Mouse (Mus musculus) MEL (cell line): ENCODE measurements around the gene Tyw3. TPM values are rescaled to one million over a fixed set of nuclear protein-coding genes. Genes with fewer than 3 reads are reported as not detected.

Experiments used
- DNase-seq: peaks from one replicate; pipeline ENCODE4 v3.0.0; 2011; ENCODE audit warnings: low read depth, low spot score
- H3K27ac ChIP-seq: 2 replicates; pipeline ENCODE4 v1.5.1; 2012; ENCODE audit warnings: low read depth, mild to moderate bottlenecking, control low read depth, low read length, moderate library complexity; ENCODE audit not compliant: control insufficient read depth
- H3K27me3 ChIP-seq, 2 experiments: fragments of 150-350 bp in 1 of 2; sonication (generic) in 1 of 2; 2 replicates each; pipeline ENCODE4 v1.6.1; 2012; ENCODE audit warnings: low read length in 2 of 2, mild to moderate bottlenecking in 2 of 2, improper control_type of control experiment in 1 of 2, moderate library complexity in 1 of 2; ENCODE audit not compliant: insufficient read depth in 2 of 2, control insufficient read depth in 1 of 2
- H3K36me3 ChIP-seq, 2 experiments: 2 replicates each; pipeline ENCODE4 v1.6.1; 2012 to 2014; ENCODE audit warnings: low read length in 2 of 2, improper control_type of control experiment in 1 of 2, inconsistent platforms in 1 of 2, mild to moderate bottlenecking in 1 of 2; ENCODE audit not compliant: insufficient read depth in 2 of 2, control insufficient read depth in 1 of 2
- H3K4me1 ChIP-seq, 2 experiments: fragments of 150-350 bp in 1 of 2; sonication (generic) in 1 of 2; 2 replicates each; pipeline ENCODE4 v1.6.1; 2012; ENCODE audit warnings: low read length in 2 of 2, improper control_type of control experiment in 1 of 2, mild to moderate bottlenecking in 1 of 2; ENCODE audit not compliant: insufficient read depth in 2 of 2, control insufficient read depth in 1 of 2
- H3K4me3 ChIP-seq, 2 experiments: fragments of 150-350 bp in 1 of 2; sonication (generic) in 1 of 2; 2 replicates each; pipeline ENCODE4 v1.5.1; 2012; ENCODE audit warnings: low read depth in 2 of 2, low read length in 2 of 2, mild to moderate bottlenecking in 2 of 2, moderate library complexity in 2 of 2, control low read depth in 1 of 2, improper control_type of control experiment in 1 of 2; ENCODE audit not compliant: control insufficient read depth in 1 of 2, insufficient read depth in 1 of 2
- H3K79me2 ChIP-seq: 2 replicates; pipeline ENCODE4 v1.6.1; 2012; ENCODE audit warnings: mild to moderate bottlenecking, low read length, moderate library complexity; ENCODE audit not compliant: control insufficient read depth, poor library complexity, insufficient read depth
- H3K9ac ChIP-seq: 2 replicates; pipeline ENCODE4 v1.6.1; 2012; ENCODE audit warnings: low read depth, mild to moderate bottlenecking, control low read depth, low read length, moderate library complexity; ENCODE audit not compliant: control insufficient read depth, poor library complexity, severe bottlenecking
- H3K9me3 ChIP-seq: fragments of 150-350 bp; sonication (generic); replicated peaks from 2 replicates; pipeline ENCODE4 v1.6.1; 2012; ENCODE audit warnings: mild to moderate bottlenecking, low read length, improper control_type of control experiment, moderate library complexity; ENCODE audit not compliant: insufficient read depth
- CHD1 ChIP-seq: IDR thresholded peaks from 2 replicates; pipeline ENCODE4 v1.6.1; 2012; ENCODE audit warnings: low read depth, mild to moderate bottlenecking, inconsistent platforms, low read length, improper control_type of control experiment
- CHD2 ChIP-seq: IDR thresholded peaks from 2 replicates; pipeline ENCODE4 v1.6.1; 2011; ENCODE audit warnings: low read length, improper control_type of control experiment
- CTCF ChIP-seq, 3 experiments: IDR thresholded peaks in 2 of 3; conservative IDR thresholded peaks in 1 of 3; 2 replicates each; pipeline ENCODE4 v1.5.1; 2011 to 2012; ENCODE audit warnings: low read length in 3 of 3, low read depth in 2 of 3, mild to moderate bottlenecking in 2 of 3, improper control_type of control experiment in 1 of 3, inconsistent platforms in 1 of 3, mixed read lengths in 1 of 3, moderate library complexity in 1 of 3; ENCODE audit not compliant: control insufficient read depth in 1 of 3, insufficient read depth in 1 of 3, poor library complexity in 1 of 3, severe bottlenecking in 1 of 3
- E2F4 ChIP-seq: IDR thresholded peaks from 2 replicates; pipeline ENCODE4 v1.6.1; 2011; ENCODE audit warnings: low read depth, low read length, improper control_type of control experiment, borderline replicate concordance
- ETS1 ChIP-seq: IDR thresholded peaks from 2 replicates; pipeline ENCODE4 v1.6.1; 2012; ENCODE audit warnings: low read depth, mild to moderate bottlenecking, inconsistent platforms, low read length, improper control_type of control experiment, moderate library complexity
- HCFC1 ChIP-seq: IDR thresholded peaks from 2 replicates; pipeline ENCODE4 v1.6.1; 2012; ENCODE audit warnings: low read depth, mild to moderate bottlenecking, inconsistent platforms, low read length, improper control_type of control experiment, moderate library complexity
- JUND ChIP-seq: IDR thresholded peaks from 2 replicates; pipeline ENCODE4 v1.6.1; 2011; ENCODE audit warnings: low read depth, mild to moderate bottlenecking, improper control_type of control experiment, low read length
- MAZ ChIP-seq: IDR thresholded peaks from 2 replicates; pipeline ENCODE4 v1.6.1; 2012; ENCODE audit warnings: low read depth, mild to moderate bottlenecking, inconsistent platforms, low read length, improper control_type of control experiment
- MXI1 ChIP-seq: IDR thresholded peaks from 2 replicates; pipeline ENCODE4 v1.6.1; 2011; ENCODE audit warnings: mild to moderate bottlenecking, low read depth, low read length, improper control_type of control experiment
- MYB ChIP-seq: IDR thresholded peaks from 2 replicates; pipeline ENCODE4 v1.6.1; 2011; ENCODE audit warnings: mild to moderate bottlenecking, low read depth, low read length, improper control_type of control experiment
- MYC ChIP-seq: IDR thresholded peaks from 2 replicates; pipeline ENCODE4 v1.6.1; 2011; ENCODE audit warnings: low read depth, mild to moderate bottlenecking, low read length, improper control_type of control experiment, moderate library complexity
- NELFE ChIP-seq: IDR thresholded peaks from 2 replicates; pipeline ENCODE4 v1.6.1; 2011; ENCODE audit warnings: low read depth, low read length, improper control_type of control experiment
- NRF1 ChIP-seq: IDR thresholded peaks from 2 replicates; pipeline ENCODE4 v1.6.1; 2014; ENCODE audit warnings: low read depth, mild to moderate bottlenecking, inconsistent platforms, low read length, improper control_type of control experiment, moderate library complexity; ENCODE audit not compliant: poor library complexity, insufficient read depth, severe bottlenecking
- POLR2AphosphoS5 ChIP-seq: IDR thresholded peaks from 2 replicates; pipeline ENCODE4 v1.6.1; 2012; ENCODE audit warnings: low read depth, borderline replicate concordance, mild to moderate bottlenecking, inconsistent platforms, low read length, moderate library complexity, mixed read lengths
- RCOR1 ChIP-seq: IDR thresholded peaks from 2 replicates; pipeline ENCODE4 v1.6.1; 2012; ENCODE audit warnings: low read depth, mild to moderate bottlenecking, inconsistent platforms, low read length, improper control_type of control experiment
- SMC3 ChIP-seq: IDR thresholded peaks from 2 replicates; pipeline ENCODE4 v1.6.1; 2011; ENCODE audit warnings: low read depth, low read length, improper control_type of control experiment
- TAL1 ChIP-seq: IDR thresholded peaks from 2 replicates; pipeline ENCODE4 v1.6.1; 2012; ENCODE audit warnings: mild to moderate bottlenecking, inconsistent platforms, low read length, moderate library complexity, mixed read lengths
- TBP ChIP-seq: IDR thresholded peaks from 2 replicates; pipeline ENCODE4 v1.8.0; 2011; ENCODE audit warnings: low read depth, low read length, improper control_type of control experiment
- USF1 ChIP-seq: IDR thresholded peaks from 2 replicates; pipeline ENCODE4 v1.6.1; 2014; ENCODE audit warnings: low read depth, mild to moderate bottlenecking, inconsistent platforms, low read length, improper control_type of control experiment, moderate library complexity
- ZKSCAN1 ChIP-seq: IDR thresholded peaks from 2 replicates; pipeline ENCODE4 v1.6.1; 2012; ENCODE audit warnings: low read depth, mild to moderate bottlenecking, inconsistent platforms, low read length, improper control_type of control experiment, moderate library complexity
- ZNF384 ChIP-seq: IDR thresholded peaks from 2 replicates; pipeline ENCODE4 v1.6.1; 2012; ENCODE audit warnings: low read depth, mild to moderate bottlenecking, inconsistent platforms, low read length, improper control_type of control experiment
- polyA plus RNA-seq, 2 experiments: library from polyadenylated mRNA; stranded (reverse) in 1 of 2; unstranded in 1 of 2; fragments of >175 nt in 1 of 2; fragments of >200 nt in 1 of 2; gene quantifications; 2 replicates each; pipeline versions ENCODE4 v1.2.1 to v1.2.4; 2012; ENCODE audit warnings: low replicate concordance in 2 of 2, low read depth in 1 of 2; ENCODE audit not compliant: insufficient read length in 2 of 2, insufficient read depth in 1 of 2, missing spikeins in 1 of 2
- total RNA-seq: library from RNA; depleted of rRNA; stranded (reverse); fragments of 300-350 nt; gene quantifications from 2 replicates; pipeline ENCODE4 v1.2.3, GENCODE M21; 2012

Gene Tyw3
- total and polyA plus RNA-seq, 3 experiments, result 6.7 to 12.1 TPM; not detected in 1

DNA sequence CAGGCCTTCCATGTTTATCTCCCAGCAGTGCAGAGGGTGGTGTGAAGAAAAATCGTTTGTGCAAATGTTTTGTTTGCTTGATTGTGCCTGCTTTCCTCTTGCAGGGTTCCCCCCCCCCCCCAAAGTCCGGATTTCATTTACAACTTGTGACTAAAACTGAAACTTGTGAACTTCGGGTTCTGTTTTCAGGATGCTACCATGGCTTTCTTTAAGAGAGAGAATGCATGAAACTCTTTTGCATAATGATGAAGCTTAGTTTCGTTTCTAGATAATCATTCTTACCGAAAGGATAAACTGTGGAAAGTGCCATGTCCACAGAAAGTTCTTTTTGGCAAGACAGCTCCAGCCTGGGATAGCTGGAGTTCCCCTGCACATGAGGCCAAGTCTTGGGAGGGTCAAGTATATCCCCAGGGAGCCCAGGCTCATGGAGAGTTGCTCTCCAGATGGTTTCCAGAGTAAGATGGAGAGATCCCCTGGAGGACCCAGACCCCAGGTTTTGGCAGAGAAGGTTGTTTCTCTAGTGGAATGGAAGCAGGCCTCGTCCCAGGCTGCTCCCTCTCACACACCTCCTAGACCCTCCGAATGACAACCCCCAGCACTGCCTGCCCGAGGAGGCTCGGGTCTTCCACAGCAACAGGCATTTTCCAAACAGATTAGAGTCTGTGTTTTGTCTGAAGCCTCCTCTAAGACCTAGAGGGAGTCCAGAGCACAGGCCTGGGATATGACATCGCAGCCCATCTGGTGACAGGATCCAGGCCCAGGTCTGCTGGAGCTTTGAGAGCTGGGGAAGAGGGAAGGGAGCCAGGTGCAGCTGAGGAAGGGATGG, 56.6 kb downstream of the Tyw3 start:
- peak overlapping the region in 1 of 2 experiments; percentile 26; a peak in 1 of 4 replicates for H3K4me3 ChIP-seq
- no peaks in the 10 kb centered on the region for H3K9me3 ChIP-seq
- no peaks in the 10 kb centered on the region for H3K4me1 ChIP-seq
- no peak overlapping the region for H3K27ac ChIP-seq
- DNase-seq, result no peak
- H3K27me3 ChIP-seq, result no peaks in the 10 kb centered on the region
- no peaks in the 10 kb centered on the region for H3K36me3 ChIP-seq
- no peak overlapping the region for H3K9ac ChIP-seq
- H3K79me2 ChIP-seq, result no peaks in the 10 kb centered on the region
- TF ChIP-seq ETS1 (no peak), USF1 (no peak), E2F4 (no peak), MAZ (no peak), JUND (no peak), MYB (no peak), TAL1 (no peak)

DNA sequence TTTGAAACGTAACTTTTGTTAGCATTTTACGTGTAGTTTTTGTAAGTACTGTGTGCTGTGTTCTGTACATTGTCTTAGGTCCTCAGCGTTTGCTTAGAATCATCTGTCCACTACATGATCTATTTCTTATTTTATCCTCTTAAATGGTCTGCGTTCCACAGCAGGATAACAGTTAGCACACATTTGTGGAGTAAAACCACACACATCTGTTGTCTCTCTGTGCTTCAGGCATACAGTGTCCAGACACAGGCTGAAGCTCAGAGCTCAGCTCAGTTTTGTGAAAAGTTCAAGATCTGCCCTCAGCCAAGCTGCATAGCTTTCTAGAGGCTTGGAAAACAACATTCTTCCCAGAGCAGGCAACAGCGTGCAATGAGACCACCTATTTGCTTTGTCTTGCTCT, 60.8 kb downstream of the Tyw3 start:
- no peak overlapping the region for H3K4me3 ChIP-seq
- no peak overlapping the region for H3K9ac ChIP-seq
- no peaks in the 10 kb centered on the region for H3K79me2 ChIP-seq
- no peaks in the 10 kb centered on the region for H3K27me3 ChIP-seq
- H3K9me3 ChIP-seq, result no peaks in the 10 kb centered on the region
- no peaks in the 10 kb centered on the region for H3K4me1 ChIP-seq
- no peaks in the 10 kb centered on the region for H3K36me3 ChIP-seq
- no peak for TF ChIP-seq NELFE
- TF ChIP-seq CHD2, result no peak
- no peak for TF ChIP-seq CTCF (IDR thresholded peaks at IDR 0.05 in 2 of 3, conservative IDR thresholded peaks at IDR 0.05 in 1 of 3; ENCODE audit: control insufficient read depth in 1 of 3, insufficient read depth in 1 of 3, low read depth in 2 of 3, low read length in 3 of 3, poor library complexity in 1 of 3, severe bottlenecking in 1 of 3)
- TF ChIP-seq HCFC1, result no peak
- no peak for TF ChIP-seq CHD1
- TF ChIP-seq ZKSCAN1, result no peak
- no peak for TF ChIP-seq TAL1
- TF ChIP-seq TBP, result no peak
- no peak for TF ChIP-seq USF1
- no peak for TF ChIP-seq MXI1
- no peak for TF ChIP-seq RCOR1
- no peak for TF ChIP-seq POLR2AphosphoS5
- TF ChIP-seq ZNF384, result no peak
- no peak for TF ChIP-seq E2F4
- no peak for TF ChIP-seq NRF1
- no peak for TF ChIP-seq JUND
- TF ChIP-seq MYC, result no peak
- no peak for TF ChIP-seq SMC3
- H3K27ac ChIP-seq, result no peak overlapping the region
- DNase-seq, result no peak
